Mouse (Mus musculus) layer of hippocampus, adult 6 months (tissue): ENCODE measurements around the gene Gcnt3. TPM values are rescaled to one million over a fixed set of nuclear protein-coding genes. Genes with fewer than 3 reads are reported as not detected.

Experiments used
- long read RNA-seq, 2 experiments: library from polyadenylated mRNA; unstranded; transcript quantifications; one replicate each; pipeline ENCODE4 v2.0.0; 2019 to 2020
- polyA plus RNA-seq: library from polyadenylated mRNA; unstranded; fragments of <200 nt; fragmentation: Nextera tagmentation; gene quantifications from 2 replicates; pipeline ENCODE4 v1.2.3, GENCODE M21; 2021

Gcnt3 gene
- not detected in 2 replicates for polyA plus RNA-seq
- long read RNA-seq, experiment 1: 0 reads
- long read RNA-seq, experiment 2: 0 reads

GRCm38 (mm10) chr9:70037988-70038387 lies at the start of gene Gcnt3:
TSS of gene Gcnt3 (minus strand) at chr9:70038088.

GRCm38 (mm10) chr9:70012408-70012901 lies 25.4 kb downstream of the Gcnt3 start, which contains the start of gene Gtf2a2:
TSS of gene Gtf2a2 (plus strand) at chr9:70012550.

GRCm38 (mm10) chr9:69989303-69990121 lies 48.4 kb downstream of the Gcnt3 start, which contains the start of gene Bnip2:
TSS of gene Bnip2 (plus strand) at chr9:69989466.

Other genes with a start within 250 kb of the Gcnt3 start
- 28.7 and 32.7 TPM in 2 replicates for gene Bnip2, start 48.6 kb downstream of the Gcnt3 start, polyA plus RNA-seq
- 62.7 and 63.2 TPM in 2 replicates for gene Gtf2a2, start 25.5 kb downstream of the Gcnt3 start, polyA plus RNA-seq
- 131 and 187 TPM in 2 replicates for gene Fam81a, start 104.5 kb upstream of the Gcnt3 start, polyA plus RNA-seq
- 3.9 and 4.4 TPM in 2 replicates for gene Myo1e, start 169.3 kb upstream of the Gcnt3 start, polyA plus RNA-seq